Mouse (Mus musculus) brain, embryonic 18.5 days (tissue): Measurements from ENCODE around the gene Ltf.

ENCODE experiments used
- DNase-seq: peaks from one replicate; pipeline ENCODE4 v3.0.0-alpha.2; 2012; ENCODE audit warnings: low read depth, low spot score

Gene Ltf

GRCm38 (mm10) chr9:111019022-111019421, at the start of gene Ltf:
Ltf (plus strand) TSS chr9:111019271.
- DNase-seq, result no peak

- no peak for DNase-seq
Observed at GRCm38 (mm10) chr9:110979411-110979810, 39.7 kb upstream of the Ltf start.

GRCm38 (mm10) chr9:110982351-110982750, 36.7 kb upstream of the Ltf start:
- no peak for DNase-seq

- no peak for DNase-seq
Observed at GRCm38 (mm10) chr9:110984096-110984495, 35.0 kb upstream of the Ltf start.

GRCm38 (mm10) chr9:110985541-110985940, 33.5 kb upstream of the Ltf start:
- DNase-seq, result no peak

GRCm38 (mm10) chr9:110985951-110986350, 33.1 kb upstream of the Ltf start:
- no peak for DNase-seq

GRCm38 (mm10) chr9:110987331-110987730, 31.7 kb upstream of the Ltf start:
- DNase-seq, result no peak

GRCm38 (mm10) chr9:110988078-110988477, 31.0 kb upstream of the Ltf start:
- no peak for DNase-seq

- no peak for DNase-seq
Observed at GRCm38 (mm10) chr9:110989141-110989540, 29.9 kb upstream of the Ltf start.

- DNase-seq, result no peak
Observed at GRCm38 (mm10) chr9:110989543-110989942, 29.5 kb upstream of the Ltf start.

GRCm38 (mm10) chr9:110990204-110990603, 28.9 kb upstream of the Ltf start, which contains the start of gene Rtp3:
Rtp3 (minus strand) TSS chr9:110990583.
- DNase-seq, result no peak

- DNase-seq, result no peak
Observed at GRCm38 (mm10) chr9:110993281-110993709, 25.8 kb upstream of the Ltf start.

GRCm38 (mm10) chr9:110994716-110995172, 24.3 kb upstream of the Ltf start:
- DNase-seq, result peak; percentile 67

GRCm38 (mm10) chr9:110997245-110997644, 21.8 kb upstream of the Ltf start:
- no peak for DNase-seq

GRCm38 (mm10) chr9:110999056-110999455, 20.0 kb upstream of the Ltf start:
- DNase-seq, result no peak

- DNase-seq, result no peak
Observed at GRCm38 (mm10) chr9:110999856-111000255, 19.2 kb upstream of the Ltf start.

- no peak for DNase-seq
Observed at GRCm38 (mm10) chr9:111001621-111002020, 17.4 kb upstream of the Ltf start.

GRCm38 (mm10) chr9:111003279-111003678, 15.8 kb upstream of the Ltf start:
- no peak for DNase-seq

GRCm38 (mm10) chr9:111006544-111006943, 12.5 kb upstream of the Ltf start:
- no peak for DNase-seq

GRCm38 (mm10) chr9:111009763-111010162, 9.3 kb upstream of the Ltf start:
- no peak for DNase-seq

GRCm38 (mm10) chr9:111011550-111011949, 7.5 kb upstream of the Ltf start:
- no peak for DNase-seq

GRCm38 (mm10) chr9:111012041-111012440, 7.0 kb upstream of the Ltf start:
- DNase-seq, result no peak

GRCm38 (mm10) chr9:111015658-111016057, 3.4 kb upstream of the Ltf start:
- DNase-seq, result no peak

GRCm38 (mm10) chr9:111026791-111027190, 7.7 kb downstream of the Ltf start:
- DNase-seq, result no peak
